Mouse (Mus musculus) lung, postnatal 0 days (tissue): ENCODE measurements around the gene Mical3.

Experiments
- CTCF ChIP-seq: IDR thresholded peaks from 2 replicates; pipeline ENCODE4 v1.5.1; 2016; ENCODE audit warnings: antibody characterized with exemption, mild to moderate bottlenecking
- EP300 ChIP-seq: IDR thresholded peaks from 2 replicates; pipeline ENCODE4 v1.6.1; 2016; ENCODE audit warnings: antibody characterized with exemption, mild to moderate bottlenecking, control low read depth

GRCm38 (mm10) chr6:120927765-120928164, 203.0 kb downstream of the Mical3 start:
- TF ChIP-seq CTCF (no peak), EP300 (peak; percentile 95)
